Mouse (Mus musculus): ENCODE results near the gene Gnpat.

Gene Gnpat

DNA sequence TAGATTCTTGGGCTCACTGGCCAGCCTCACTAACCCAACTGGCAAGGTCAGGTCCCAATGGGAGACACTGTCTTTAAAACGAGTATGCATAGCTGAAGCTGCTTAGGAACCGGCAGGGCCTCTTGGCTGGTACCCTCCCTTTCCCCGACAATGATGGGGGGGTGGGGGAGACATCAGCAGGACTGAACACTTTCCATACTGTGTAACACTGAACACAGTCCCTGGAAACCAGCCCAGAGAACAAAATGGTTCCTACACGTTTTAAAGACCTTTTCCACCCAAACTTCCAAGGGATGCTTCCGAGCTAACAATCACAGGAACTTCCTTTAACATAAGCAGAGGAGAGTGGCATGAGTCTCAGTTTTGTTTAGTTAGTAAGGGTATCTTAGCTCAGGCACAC is 72.3 kb downstream of the Gnpat start:
- in situ Hi-C loops (cut with MboI, MseI), result no loop called here

DNA sequence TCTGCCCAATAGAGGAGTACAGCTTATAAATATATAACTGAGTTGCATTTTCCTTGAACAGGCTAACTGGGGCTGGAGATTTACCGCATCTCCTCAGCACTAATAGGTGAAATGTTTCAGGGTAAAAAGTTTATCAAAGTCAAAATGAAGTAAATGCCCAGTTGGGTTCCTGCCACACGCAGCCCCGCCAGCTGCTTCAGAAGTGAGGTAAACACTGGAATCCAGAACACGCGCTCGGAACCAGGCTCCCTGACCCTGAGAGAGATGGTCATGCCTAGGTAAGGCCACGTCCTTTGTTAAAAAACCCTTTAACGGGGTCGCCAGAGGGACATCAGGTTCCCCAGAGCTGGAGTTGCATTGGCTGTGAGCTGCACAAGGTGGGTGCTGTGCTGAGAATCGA is 73.9 kb downstream of the Gnpat start:
- in situ Hi-C loops (cut with MboI, MseI), result no loop called here

DNA sequence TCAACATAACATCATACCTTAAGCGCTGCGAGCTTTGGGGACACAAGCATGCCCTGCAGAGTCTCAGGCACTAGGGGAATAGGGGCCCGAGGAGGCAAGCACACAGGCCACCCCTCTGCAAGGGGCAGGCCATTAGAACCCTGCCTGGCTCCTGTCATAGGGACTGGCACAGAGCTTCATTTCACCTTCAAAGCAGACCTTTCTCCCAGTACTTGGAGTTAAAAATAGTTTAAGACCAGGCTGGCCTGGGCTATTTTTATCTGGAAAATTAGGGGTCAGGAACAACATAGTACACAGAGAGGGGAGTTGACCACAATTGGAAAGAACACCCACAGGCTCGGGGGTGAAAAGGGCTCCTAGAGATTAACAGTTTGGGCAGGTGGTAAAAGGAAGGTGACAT is 74.5 kb downstream of the Gnpat start:
- in situ Hi-C loops (cut with MboI, MseI), result no loop called here
